Mouse (Mus musculus) CD4-positive helper T cell, adult 2 months (primary cell): ENCODE measurements around the gene Calm2.

ENCODE experiments used
- DNase-seq: peaks from one replicate; pipeline ENCODE4 v3.0.0-alpha.2; 2012; ENCODE audit warnings: low read depth, missing footprints, low spot score

The Calm2 gene

DNA sequence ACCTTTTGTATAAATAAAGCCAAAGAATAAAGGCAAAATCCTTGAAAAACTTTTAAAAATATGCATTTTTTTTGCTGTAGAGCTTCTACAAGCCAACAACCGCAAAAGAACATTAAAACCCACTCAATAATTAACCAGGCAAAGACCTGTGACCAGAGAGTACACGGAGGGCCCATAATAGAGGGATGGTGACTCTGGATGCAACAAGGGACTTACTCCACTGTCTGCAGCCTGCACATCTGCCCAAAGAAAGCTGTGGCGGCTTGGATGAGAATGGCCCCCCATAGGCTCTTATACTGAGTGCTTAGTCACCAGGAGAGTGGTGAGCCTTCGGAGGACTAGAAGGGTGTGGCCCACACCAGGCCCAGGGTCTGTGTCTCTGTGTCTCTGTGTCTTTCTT lies 43.3 kb downstream of the Calm2 start:
- no peak for DNase-seq

- no peak for DNase-seq
These were observed 44.3 kb downstream of the Calm2 start for GRCm38 (mm10) chr17:87402444-87402843.

DNA sequence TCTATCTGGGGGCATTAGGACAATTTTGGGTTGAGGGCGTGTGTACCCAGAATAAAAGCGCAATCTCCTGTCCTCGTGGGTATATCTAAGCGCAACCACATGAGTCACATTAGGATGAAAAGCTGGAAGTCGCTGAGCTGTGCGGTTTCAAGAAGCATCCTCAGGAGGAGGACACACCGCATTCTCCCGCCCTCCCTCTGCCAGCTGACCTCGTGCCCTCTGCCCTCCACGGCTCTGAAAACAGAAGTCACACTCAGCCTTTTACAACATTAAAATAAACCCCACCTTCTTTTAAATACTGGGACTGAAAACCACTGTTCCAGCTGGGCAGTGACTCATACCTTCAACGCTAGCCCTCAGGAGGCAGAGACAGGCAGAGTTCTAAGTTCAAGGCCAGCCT lies 49.6 kb downstream of the Calm2 start:
- no peak for DNase-seq

DNA sequence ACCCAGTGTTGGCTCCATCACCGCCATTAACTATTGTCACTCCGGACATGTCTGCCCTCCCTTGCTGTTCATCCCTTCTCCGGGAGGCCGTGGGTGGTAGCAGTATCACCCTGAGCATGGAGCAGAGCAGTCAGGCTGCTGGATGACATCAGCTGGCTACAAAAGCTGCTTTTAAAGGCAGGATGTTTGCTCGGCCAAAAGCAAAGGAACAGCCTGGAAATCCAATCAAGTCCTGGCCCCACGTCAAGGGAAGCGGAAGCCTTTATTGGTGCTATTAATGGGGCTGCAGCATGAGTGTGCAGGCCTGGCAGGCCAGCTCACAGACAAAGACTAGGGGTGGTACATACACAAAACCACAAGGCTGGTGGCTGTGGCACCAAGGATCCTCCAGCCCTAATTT lies 55.5 kb downstream of the Calm2 start:
- DNase-seq, result no peak

GRCm38 (mm10) chr17:87387068-87387467 lies 59.7 kb downstream of the Calm2 start:
- DNase-seq, result no peak

DNA sequence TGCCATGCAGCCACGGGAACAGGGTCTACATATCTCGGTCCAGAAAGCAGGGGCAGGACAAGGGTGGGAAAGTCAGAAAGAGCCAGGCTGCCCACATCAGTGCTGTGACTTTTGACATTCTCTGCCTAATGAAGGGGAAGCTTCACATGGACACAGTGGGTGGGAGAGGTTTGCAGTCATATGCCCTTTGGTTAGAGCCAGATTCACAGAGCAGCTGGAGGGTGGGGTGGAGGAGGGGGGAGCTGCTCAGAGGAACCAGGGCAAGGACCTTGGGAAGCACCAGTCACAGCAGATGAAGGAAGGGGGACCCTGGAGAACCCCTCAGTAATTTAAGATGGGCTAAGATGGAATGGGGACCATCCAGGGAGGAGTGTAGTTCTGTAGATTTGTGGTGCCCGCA lies 60.9 kb downstream of the Calm2 start:
- DNase-seq, result no peak
